In the genomic region with DNA sequence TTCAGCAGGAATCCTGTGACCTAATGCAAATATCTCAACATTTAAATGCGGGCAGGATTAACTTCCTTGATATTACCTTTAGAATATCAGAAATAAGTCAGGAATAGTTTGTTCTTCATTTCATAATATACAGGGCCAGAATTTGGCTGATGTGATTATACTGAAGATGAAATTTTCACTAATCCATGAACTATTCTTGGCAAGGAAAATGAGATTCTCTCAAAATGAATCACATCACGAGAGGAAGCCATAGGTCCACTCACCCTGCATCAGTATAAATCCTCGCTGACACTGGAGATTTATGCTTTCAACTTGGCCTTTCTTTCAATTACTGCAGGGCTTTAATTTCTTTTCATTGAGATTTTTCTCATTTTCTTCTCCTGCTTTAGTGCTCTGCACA, we compare ENCODE assay signal across 18 mouse cellular contexts.
"Had no signal": no experiment of that assay in that cellular context is flagged by ENCODE, and none has a peak within 500 bp of the region (broad histone marks: within the 10 kb centered on the region; RNA-seq: fewer than 3 reads in every experiment).

No protein-coding gene starts in this region.

- ATAC-seq: forebrain, embryonic 13.5 days; forebrain, embryonic 14.5 days; forebrain, embryonic 15.5 days; forebrain, embryonic 16.5 days; forebrain, postnatal 0 days had no signal

- DNase-seq: cerebellum, adult 9-11 months; cerebellum, postnatal 10 days; cerebellum, postnatal 14 days; cerebellum, postnatal 25 days; cerebellum, postnatal 36 days; embryo, embryonic 11 days; forebrain, postnatal 0 days; gastrocnemius, adult 2 months; gastrocnemius, postnatal 10 days; gastrocnemius, postnatal 14 days; gastrocnemius, postnatal 25 days; gastrocnemius, postnatal 36 days; heart, adult 18-20 months; heart, adult 2 months had no signal
